Mouse (Mus musculus) liver, embryonic 14.5 days (tissue): ENCODE measurements at regions not wholly inside any gene's neighbourhood (a gene's known extent, or its start where the extent isn't known, plus 50 kb on each side); places are given as distances from the start of the nearest gene placed in this dataset.

Experiments used
- CTCF ChIP-seq: IDR thresholded peaks from 2 replicates; pipeline ENCODE4 v1.5.1; 2016; ENCODE audit warnings: antibody characterized with exemption, low read depth, control low read depth
- EP300 ChIP-seq: IDR thresholded peaks from 2 replicates; pipeline ENCODE4 v1.6.1; 2016; ENCODE audit warnings: antibody characterized with exemption, low read depth

GRCm38 (mm10) chr13:84756796-84757335, 432.3 kb upstream of the Ccnh start:
- TF ChIP-seq CTCF (no peak), EP300 (no peak)
